Mouse (Mus musculus): ENCODE results near the gene Appbp2. TPM values are rescaled to one million over a fixed set of nuclear protein-coding genes. Genes with fewer than 3 reads are reported as not detected.

Gene Appbp2
- 10 to 100 TPM; 14.7 to 16.8 TPM for total RNA-seq (2021)

GRCm38 (mm10) chr11:85234990-85235841 is at the start of gene Appbp2:
Gene Appbp2 (minus strand): TSS chr11:85235130.
- intact Hi-C loops (cut with DNase I) = loop anchor here (2.0 to 5.0 kb wide), 2 partner anchors 76 to 93 kb away; partner anchors contain the start of genes Ppm1d and Usp32
- peak; percentile 91 to 92 for DNase-seq

- intact Hi-C loops (cut with DNase I) = no loop called here
- no peak for DNase-seq
Observed at GRCm38 (mm10) chr11:85281219-85281878, 46.4 kb upstream of the Appbp2 start.

GRCm38 (mm10) chr11:85278175-85278574 is 43.2 kb upstream of the Appbp2 start:
- intact Hi-C loops (cut with DNase I) = no loop called here
- no peak for DNase-seq

DNA sequence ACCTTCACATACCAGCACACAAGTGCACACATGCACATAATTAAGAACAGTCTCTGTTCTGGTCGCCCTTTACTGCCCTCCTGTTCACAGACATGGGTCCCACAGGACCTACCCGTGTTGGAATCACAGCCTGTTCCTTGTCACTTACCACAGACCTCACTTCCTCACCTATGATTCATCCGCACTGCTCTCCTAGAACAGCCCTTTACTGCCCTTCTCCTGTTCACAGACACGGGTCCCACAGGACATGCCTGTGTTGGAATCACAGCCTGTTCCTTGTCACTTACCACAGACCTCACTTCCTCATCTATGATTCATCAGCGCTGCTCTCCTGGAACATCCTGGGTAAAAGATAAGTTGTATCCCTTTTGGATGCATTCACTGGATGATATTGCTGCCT is 42.7 kb upstream of the Appbp2 start:
- intact Hi-C loops (cut with DNase I) = no loop called here
- no peak for DNase-seq

GRCm38 (mm10) chr11:85275151-85275550 is 40.2 kb upstream of the Appbp2 start:
- intact Hi-C loops (cut with DNase I) = no loop called here
- no peak for DNase-seq

- DNase-seq = no peak
Observed at GRCm38 (mm10) chr11:85273299-85273698, 38.4 kb upstream of the Appbp2 start.

DNA sequence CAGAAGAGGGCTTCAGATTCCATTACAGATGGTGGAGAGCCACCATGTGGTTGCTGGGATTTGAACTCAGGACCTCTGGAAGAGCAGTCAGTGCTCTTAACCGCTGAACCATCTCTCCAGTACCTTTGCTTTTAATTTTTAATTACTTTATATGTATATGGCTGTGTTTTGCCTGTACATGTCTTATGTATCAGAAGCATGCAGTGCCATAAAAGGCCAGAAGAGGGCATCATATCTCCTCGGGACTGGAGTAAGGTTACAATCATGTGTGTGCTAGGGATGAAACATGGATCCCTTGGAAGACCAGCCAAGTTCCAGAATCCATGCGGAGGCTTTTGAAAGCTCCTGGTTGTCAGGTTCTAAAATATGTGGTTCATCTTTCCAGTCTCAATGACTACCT is 35.7 kb upstream of the Appbp2 start:
- intact Hi-C loops (cut with DNase I) = loop anchor here (2.0 kb wide), 1 partner anchor 64 kb away; no protein-coding TSS in a partner anchor
- peak; percentile 30 to 51 for DNase-seq

More at GRCm38 (mm10) chr11:85273299-85273698, 38.4 kb upstream of the Appbp2 start:
- intact Hi-C loops (cut with DNase I) = no loop called here

- DNase-seq = no peak
- intact Hi-C loops (cut with DNase I) = no loop called here
Observed at GRCm38 (mm10) chr11:85267393-85267792, 32.5 kb upstream of the Appbp2 start.

DNA sequence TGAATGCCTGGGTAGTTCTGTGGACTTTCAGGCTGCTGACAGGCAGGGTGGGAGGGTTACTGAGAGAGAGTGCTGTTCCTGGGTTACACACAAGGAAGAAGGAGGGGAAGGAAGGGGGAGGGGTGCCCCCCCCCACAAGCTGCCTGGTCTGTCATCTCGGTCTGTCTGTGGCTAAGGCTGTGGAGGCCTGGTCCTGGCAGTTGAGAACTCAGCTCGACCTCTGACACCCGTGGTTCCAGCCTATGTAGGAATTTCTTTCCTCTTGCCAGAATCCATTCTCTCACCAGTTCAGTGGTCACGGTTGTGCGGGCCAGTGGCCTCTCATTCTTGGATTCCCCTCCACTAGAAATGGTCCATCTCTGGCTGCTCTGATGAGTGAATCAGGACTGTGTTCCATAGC is 29.7 kb upstream of the Appbp2 start:
- DNase-seq = no peak
- intact Hi-C loops (cut with DNase I) = no loop called here

GRCm38 (mm10) chr11:85261192-85261591 is 26.3 kb upstream of the Appbp2 start:
- intact Hi-C loops (cut with DNase I) = loop anchor here (1.0 kb wide), 2 partner anchors 91 to 342 kb away; partner anchors contain the start of gene 1700125H20Rik
- peak; percentile 76 to 80 for DNase-seq

DNA sequence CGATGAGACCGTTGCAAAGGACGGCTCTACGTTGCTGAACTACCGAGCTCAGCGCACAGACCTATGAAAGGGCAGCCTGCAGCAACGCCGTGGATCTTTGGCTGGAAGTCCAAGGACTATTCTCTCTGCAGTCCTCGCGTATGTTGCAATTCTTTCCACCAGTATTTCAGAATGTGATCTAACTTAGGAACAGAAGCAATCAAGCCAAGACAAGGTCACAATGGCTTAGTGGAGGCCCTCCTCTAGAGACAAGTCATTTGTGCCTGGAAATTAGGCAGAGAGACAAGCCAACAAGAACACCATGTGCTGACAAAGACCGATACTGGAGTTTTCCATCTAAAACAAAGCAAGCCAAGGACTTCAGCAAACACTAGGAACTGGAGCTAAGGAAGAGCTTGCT is 24.0 kb upstream of the Appbp2 start:
- intact Hi-C loops (cut with DNase I) = no loop called here
- DNase-seq = peak; percentile 8

DNA sequence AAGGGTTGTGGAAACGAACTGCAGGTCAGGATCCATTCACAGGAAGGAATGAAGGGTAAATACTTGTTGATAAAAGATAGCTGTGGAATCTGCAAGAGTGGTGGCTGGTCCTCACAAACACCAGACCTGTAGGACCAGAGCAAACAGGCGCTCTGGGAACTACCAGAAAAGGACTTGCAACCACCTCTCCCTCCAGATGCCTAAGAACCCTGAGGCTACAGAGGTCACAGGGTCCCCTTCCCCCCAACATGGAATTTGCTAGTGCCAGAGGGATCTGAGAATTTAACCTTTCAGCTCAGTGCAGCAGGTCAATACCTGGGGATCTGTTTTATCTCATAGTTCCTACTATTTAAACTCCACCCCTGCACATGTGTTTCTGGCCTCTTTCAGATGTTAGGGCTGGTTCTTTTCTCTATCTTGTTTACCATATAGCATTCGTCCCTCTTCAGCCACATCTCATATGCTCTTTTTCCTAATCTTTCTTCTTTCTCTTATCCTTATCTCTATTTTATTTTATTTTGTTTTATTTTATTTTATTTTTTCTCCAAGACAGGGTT is 20.6 kb upstream of the Appbp2 start:
- no peak for DNase-seq
- intact Hi-C loops (cut with DNase I) = no loop called here

DNA sequence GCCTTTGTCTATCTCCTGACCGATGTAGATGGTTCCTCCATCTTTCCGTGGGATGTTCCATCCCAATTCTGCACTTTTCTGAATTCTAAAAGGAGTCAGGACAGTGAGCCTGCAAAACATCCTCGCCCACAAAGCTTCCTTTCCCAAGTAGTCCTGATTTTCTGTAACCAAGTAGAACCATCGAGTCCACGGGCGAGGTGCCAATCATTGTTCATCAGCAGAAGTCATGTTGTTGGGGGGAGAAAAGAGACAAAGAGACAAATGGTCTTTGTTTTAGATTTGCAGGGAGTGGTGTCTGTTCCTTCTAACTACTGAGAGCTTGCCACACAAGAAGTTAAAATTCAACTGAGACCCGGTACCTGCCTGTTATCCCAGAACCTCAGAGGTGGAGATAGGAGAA is 18.7 kb upstream of the Appbp2 start:
- intact Hi-C loops (cut with DNase I) = no loop called here
- no peak for DNase-seq

GRCm38 (mm10) chr11:85253006-85253405 is 18.1 kb upstream of the Appbp2 start:
- no peak for DNase-seq
- intact Hi-C loops (cut with DNase I) = no loop called here

DNA sequence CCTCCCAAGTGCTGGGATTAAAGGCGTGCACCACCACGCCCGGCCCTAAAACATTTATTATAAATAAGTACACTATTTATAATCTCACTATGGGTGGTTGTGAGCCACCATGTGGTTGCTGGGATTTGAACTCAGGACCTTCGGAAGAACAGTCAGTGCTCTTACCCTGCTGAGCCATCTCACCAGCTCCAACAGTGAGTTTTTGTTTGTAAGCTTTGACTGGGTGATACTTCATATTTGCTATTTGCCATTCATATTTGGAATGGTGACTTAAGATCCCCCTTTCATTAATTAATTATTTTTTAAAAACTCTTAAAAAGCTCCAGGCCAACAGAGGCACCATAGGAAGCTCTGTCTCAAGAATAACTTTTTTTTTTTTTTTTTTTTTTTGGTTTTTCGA is 17.0 kb upstream of the Appbp2 start:
- intact Hi-C loops (cut with DNase I) = no loop called here
- no peak for DNase-seq

DNA sequence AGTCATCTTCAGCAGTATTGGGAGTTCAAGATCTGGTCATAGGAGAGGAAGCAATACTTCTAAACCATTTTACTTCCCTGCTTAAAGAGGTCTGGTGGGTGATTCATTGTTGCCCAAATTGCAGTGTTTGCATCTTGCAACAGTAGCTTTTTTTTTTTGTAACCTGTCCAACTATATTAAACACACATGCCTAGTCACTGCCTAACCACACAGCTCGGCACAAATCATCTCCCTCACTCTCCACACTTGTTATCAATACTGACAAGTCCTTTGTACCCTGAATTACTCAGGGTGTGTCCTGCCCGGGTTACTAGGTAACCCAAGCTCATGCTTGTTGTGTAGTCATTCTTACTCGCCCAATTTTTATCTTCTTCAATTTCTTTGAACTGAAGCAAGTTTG is 15.5 kb upstream of the Appbp2 start:
- DNase-seq = no peak
- intact Hi-C loops (cut with DNase I) = no loop called here

DNA sequence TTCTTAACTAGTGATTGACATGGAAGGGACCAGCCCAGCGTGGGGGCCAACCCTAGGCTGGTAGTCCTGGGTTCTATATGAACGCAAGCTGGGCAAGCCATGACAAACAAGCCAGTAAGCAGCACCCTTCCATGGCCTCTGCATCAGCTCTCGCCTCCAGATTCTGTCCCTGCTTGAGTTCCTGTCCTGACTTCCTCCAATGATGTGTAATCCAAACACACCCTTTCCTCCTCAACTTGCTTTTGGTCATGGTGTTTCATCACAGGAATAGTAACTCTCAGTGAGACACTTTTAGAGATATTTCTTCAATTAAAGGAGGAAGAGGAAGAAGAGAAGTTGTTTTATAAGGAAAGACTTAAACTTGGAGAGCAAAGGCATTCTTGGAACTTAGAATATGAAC is 14.4 kb upstream of the Appbp2 start:
- DNase-seq = no peak
- intact Hi-C loops (cut with DNase I) = no loop called here

GRCm38 (mm10) chr11:85248151-85248550 is 13.2 kb upstream of the Appbp2 start:
- intact Hi-C loops (cut with DNase I) = no loop called here
- DNase-seq = no peak

DNA sequence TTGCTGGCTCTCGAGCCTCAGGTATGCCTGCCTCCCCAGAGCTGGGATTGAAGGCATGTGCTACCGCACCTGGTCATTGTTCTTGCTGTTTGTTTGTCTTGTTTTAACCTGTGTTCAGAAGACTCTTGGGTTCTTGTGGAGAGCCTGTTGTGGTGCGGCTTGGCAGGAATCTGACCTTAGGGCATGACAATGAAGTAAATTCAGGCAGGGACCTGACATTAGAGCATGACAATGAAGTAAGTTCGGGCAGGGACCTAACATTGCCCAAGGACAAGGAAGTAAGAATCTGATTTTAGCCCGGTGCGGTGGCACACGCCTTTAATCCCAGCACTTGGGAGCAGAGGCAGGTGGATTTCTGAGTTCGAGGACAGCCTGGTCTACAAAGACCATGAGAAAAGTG is 6.3 kb upstream of the Appbp2 start:
- DNase-seq = no peak
- intact Hi-C loops (cut with DNase I) = no loop called here

DNA sequence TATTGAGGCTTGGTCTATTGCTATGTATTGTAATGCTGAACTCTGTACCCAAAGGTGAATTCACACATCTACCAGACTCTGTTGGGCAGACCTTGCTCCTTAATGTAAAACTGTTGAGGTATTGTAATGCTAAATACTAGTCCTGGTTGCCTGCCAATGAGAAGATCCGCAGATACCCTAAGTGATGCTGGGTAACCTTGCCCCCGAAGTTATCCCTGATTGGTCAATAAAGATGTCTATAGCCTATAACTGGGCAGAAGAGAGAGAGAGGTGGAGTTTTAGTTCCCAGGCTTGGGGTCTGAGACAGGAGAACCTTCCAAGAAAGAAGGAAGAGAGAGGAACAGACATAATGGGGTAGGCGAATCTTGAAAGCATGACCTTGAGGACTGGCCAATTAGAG is 5.3 kb upstream of the Appbp2 start:
- intact Hi-C loops (cut with DNase I) = no loop called here
- no peak for DNase-seq

GRCm38 (mm10) chr11:85234363-85234989 is 454 bp downstream of the Appbp2 start:
- intact Hi-C loops (cut with DNase I) = loop anchor here (2.0 kb wide), 1 partner anchor 76 kb away; the partner anchor contains the start of gene Ppm1d
- DNase-seq = peak; percentile 80 to 86
